Mouse (Mus musculus) C2C12 (cell line): ENCODE data around the gene Ppip5k1. TPM values are rescaled to one million over a fixed set of nuclear protein-coding genes. Genes with fewer than 3 reads are reported as not detected.
A peak's percentile ranks its signal among the peaks of the same experiment; 100 is the strongest.

Experiments used
- H3K27me3 ChIP-seq: one replicate; pipeline ENCODE4 v1.6.1; 2011; ENCODE audit not compliant: control insufficient read depth, insufficient read depth, insufficient read length
- H3K36me3 ChIP-seq: one replicate; pipeline ENCODE4 v1.6.1; 2011; ENCODE audit not compliant: control insufficient read depth, insufficient read depth
- H3K4me3 ChIP-seq: one replicate; pipeline ENCODE4 v1.5.1; 2011; ENCODE audit warnings: mild to moderate bottlenecking, control low read depth; ENCODE audit not compliant: poor library complexity, insufficient read depth, severe bottlenecking
- H3K79me2 ChIP-seq: one replicate; pipeline ENCODE4 v1.6.1; 2011; ENCODE audit not compliant: control insufficient read depth, insufficient read depth
- H3K79me3 ChIP-seq: one replicate; pipeline ENCODE4 v1.6.1; 2011; ENCODE audit warnings: low read depth, control low read depth
- H3ac ChIP-seq: one replicate; pipeline ENCODE3; 2011; ENCODE audit warnings: low read depth; ENCODE audit not compliant: control insufficient read depth, insufficient read length
- CEBPB ChIP-seq: IDR thresholded peaks from one replicate; pipeline ENCODE4 v1.6.1; 2011; ENCODE audit warnings: low read depth, mild to moderate bottlenecking, control low read depth, moderate library complexity
- CTCF ChIP-seq: IDR thresholded peaks from one replicate; pipeline ENCODE4 v1.5.1; 2011; ENCODE audit not compliant: control insufficient read depth, insufficient read depth, insufficient read length
- FOSL1 ChIP-seq: IDR thresholded peaks from one replicate; pipeline ENCODE4 v1.8.0; 2011; ENCODE audit warnings: mild to moderate bottlenecking, low read length; ENCODE audit not compliant: poor library complexity, insufficient read depth, severe bottlenecking
- MAX ChIP-seq: IDR thresholded peaks from one replicate; pipeline ENCODE4 v1.6.1; 2011; ENCODE audit warnings: mild to moderate bottlenecking, control low read depth
- MYOD1 ChIP-seq: IDR thresholded peaks from one replicate; pipeline ENCODE4 v1.6.1; 2011; ENCODE audit warnings: low read depth; ENCODE audit not compliant: control insufficient read depth, insufficient read length
- MYOG ChIP-seq: IDR thresholded peaks from one replicate; pipeline ENCODE4 v1.6.1; 2011; ENCODE audit not compliant: control insufficient read depth, insufficient read length; ENCODE audit errors: extremely low read depth
- USF1 ChIP-seq: IDR thresholded peaks from one replicate; pipeline ENCODE4 v1.6.1; 2011; ENCODE audit warnings: low read depth, mild to moderate bottlenecking, control low read depth, moderate library complexity
- polyA plus RNA-seq: library from polyadenylated mRNA; unstranded; fragments of >200 nt; fragmentation: generic; extraction: Trizol; gene quantifications from one replicate; pipeline ENCODE4 v1.2.1, GENCODE M21; 2012; ENCODE audit warnings: missing spikeins

Ppip5k1 gene
- polyA plus RNA-seq, 1 experiment: 5.8 TPM

GRCm38 (mm10) chr2:121298131-121298530, 57.1 kb downstream of the Ppip5k1 start:
- Histone ChIP-seq H3K27me3 (no peaks in the 10 kb centered on the region), H3K79me3 (no peaks in the 10 kb centered on the region), H3K79me2 (no peaks in the 10 kb centered on the region), H3K36me3 (peaks cover 47% of the 10 kb centered on the region), H3K4me3 (no peak overlapping the region), H3ac (no peak overlapping the region)
- TF ChIP-seq USF1 (no peak), CEBPB (no peak), CTCF (no peak), MAX (no peak), FOSL1 (no peak), MYOG (no peak), MYOD1 (no peak)

- Histone ChIP-seq H3ac (no peak overlapping the region), H3K79me3 (no peaks in the 10 kb centered on the region), H3K27me3 (no peaks in the 10 kb centered on the region), H3K36me3 (peaks cover 43% of the 10 kb centered on the region), H3K4me3 (no peak overlapping the region), H3K79me2 (no peaks in the 10 kb centered on the region)
- no peak for TF ChIP-seq CTCF
- no peak for TF ChIP-seq MAX
- TF ChIP-seq FOSL1: no peak
- no peak for TF ChIP-seq MYOG
- TF ChIP-seq CEBPB: no peak
- no peak for TF ChIP-seq MYOD1
- TF ChIP-seq USF1: no peak
Observed at GRCm38 (mm10) chr2:121297701-121298100, 57.5 kb downstream of the Ppip5k1 start.

DNA sequence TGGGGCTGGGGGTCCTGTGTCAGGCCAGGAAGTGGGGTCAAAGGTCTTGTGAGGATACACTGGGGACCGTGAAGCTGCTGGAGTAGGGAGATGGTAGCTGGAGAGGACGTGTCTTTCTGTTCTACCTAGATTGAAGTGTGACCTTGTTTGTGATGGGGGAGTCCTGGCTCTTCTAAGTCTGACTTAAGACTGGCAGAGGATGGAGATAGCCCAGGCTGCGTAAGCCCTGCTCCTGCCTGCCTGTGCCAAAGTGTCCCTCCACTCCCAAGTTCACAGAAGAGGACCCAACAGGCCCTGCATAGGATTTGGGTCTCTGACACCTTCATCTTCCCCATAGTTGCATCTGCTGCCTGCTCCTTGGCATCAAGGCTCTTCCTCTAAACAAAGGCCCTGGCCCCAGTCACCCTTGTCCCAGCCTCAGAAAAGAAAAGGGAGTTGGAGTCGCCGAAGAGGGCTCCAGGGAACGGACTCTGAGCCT, 58.4 kb downstream of the Ppip5k1 start:
- Histone ChIP-seq H3K4me3 (no peak overlapping the region), H3K27me3 (no peaks in the 10 kb centered on the region), H3ac (peak overlapping the region; percentile 15), H3K79me2 (no peaks in the 10 kb centered on the region), H3K79me3 (no peaks in the 10 kb centered on the region), H3K36me3 (peaks cover 34% of the 10 kb centered on the region)
- TF ChIP-seq CEBPB (no peak), MYOG (no peak), FOSL1 (no peak), MYOD1 (no peak), CTCF (no peak), USF1 (no peak), MAX (no peak)

DNA sequence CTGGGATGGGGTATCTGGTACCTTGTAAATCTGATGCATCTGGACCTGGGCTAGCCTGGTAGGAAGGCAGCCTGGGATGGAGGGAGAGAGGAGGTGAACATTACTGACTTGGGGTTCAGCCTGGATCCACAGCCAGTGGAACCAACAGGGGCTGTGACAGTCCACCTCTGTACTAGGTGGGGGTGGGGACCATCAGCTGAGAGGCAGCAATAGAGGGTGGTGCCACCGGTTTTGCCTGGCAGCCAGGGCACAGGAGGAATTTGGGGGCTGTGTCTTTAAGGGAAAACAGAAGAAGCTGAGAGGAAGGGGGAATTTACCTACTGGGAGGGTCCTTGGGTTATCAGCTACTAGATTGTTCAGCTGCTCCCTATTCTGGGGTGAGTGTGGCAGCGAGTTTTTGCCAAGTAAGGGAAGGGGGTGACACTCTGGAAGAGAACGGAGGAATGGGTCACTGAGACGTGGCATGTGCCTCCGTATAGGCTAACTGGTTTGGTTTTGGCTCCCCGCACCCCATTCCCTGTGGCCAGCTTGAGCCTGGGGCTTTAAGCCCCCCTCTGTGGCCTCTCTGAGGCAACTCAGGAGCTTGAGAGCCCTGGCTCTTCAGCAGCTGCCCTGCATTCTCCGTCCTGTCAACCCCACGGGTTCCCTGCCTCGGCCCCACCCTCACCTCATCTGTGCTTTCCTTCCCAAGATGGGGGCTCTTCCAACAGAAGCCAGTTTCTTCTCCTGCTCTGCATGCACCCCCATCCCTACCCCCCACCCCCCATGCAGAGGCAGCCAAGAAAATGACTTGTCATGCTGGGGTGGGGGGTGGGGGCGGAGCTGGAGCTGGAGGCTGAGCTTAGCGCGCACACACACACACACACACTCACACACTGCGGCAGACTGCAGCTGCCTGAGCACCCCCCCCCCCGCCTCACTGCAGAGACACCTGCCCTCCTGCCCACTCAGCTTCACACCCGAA, 59.3 kb downstream of the Ppip5k1 start:
- Histone ChIP-seq H3ac (peak overlapping the region; percentile 21), H3K4me3 (peak overlapping the region; percentile 46), H3K79me2 (no peaks in the 10 kb centered on the region), H3K36me3 (peaks cover 25% of the 10 kb centered on the region), H3K27me3 (no peaks in the 10 kb centered on the region), H3K79me3 (no peaks in the 10 kb centered on the region)
- TF ChIP-seq MAX: no peak
- no peak for TF ChIP-seq CTCF
- TF ChIP-seq MYOD1: no peak
- no peak for TF ChIP-seq FOSL1
- no peak for TF ChIP-seq MYOG
- TF ChIP-seq CEBPB: no peak
- TF ChIP-seq USF1: no peak

- Histone ChIP-seq H3K4me3 (peak overlapping the region; percentile 46), H3ac (peak overlapping the region; percentile 68), H3K79me2 (no peaks in the 10 kb centered on the region), H3K79me3 (no peaks in the 10 kb centered on the region), H3K36me3 (peaks cover 18% of the 10 kb centered on the region), H3K27me3 (no peaks in the 10 kb centered on the region)
- TF ChIP-seq CEBPB (no peak), FOSL1 (no peak), MAX (no peak), CTCF (no peak), MYOG (no peak), MYOD1 (no peak), USF1 (no peak)
Observed at GRCm38 (mm10) chr2:121294753-121295607, 60.2 kb downstream of the Ppip5k1 start.
